Mouse (Mus musculus): ENCODE data around the gene Nrbp1.

Gene Nrbp1

GRCm38 (mm10) chr5:31273018-31273417, 32.4 kb downstream of the Nrbp1 start:
- DNase-seq, result no peak

- DNase-seq, result no peak
Observed at GRCm38 (mm10) chr5:31279245-31279988, 38.8 kb downstream of the Nrbp1 start.

GRCm38 (mm10) chr5:31288225-31288624, 47.6 kb downstream of the Nrbp1 start:
- no peak for DNase-seq

GRCm38 (mm10) chr5:31288655-31289054, 48.0 kb downstream of the Nrbp1 start:
- DNase-seq, result no peak

GRCm38 (mm10) chr5:31289626-31290230, 49.1 kb downstream of the Nrbp1 start:
- no peak for DNase-seq

- peak; percentile 97 for DNase-seq
Observed at GRCm38 (mm10) chr5:31290521-31291360, 50.1 kb downstream of the Nrbp1 start, which contains the start of gene Ift172. Gene Ift172 (minus strand): TSS chr5:31291116.

GRCm38 (mm10) chr5:31291361-31291688, 50.7 kb downstream of the Nrbp1 start:
- no peak for DNase-seq

- no peak for DNase-seq
Observed at GRCm38 (mm10) chr5:31294964-31295605, 54.4 kb downstream of the Nrbp1 start.

- DNase-seq, result peak; percentile 62
Observed at GRCm38 (mm10) chr5:31295606-31296141, 55.0 kb downstream of the Nrbp1 start, which contains the start of gene Fndc4. Gene Fndc4 (minus strand): TSS chr5:31296080.

GRCm38 (mm10) chr5:31297047-31297757, 56.5 kb downstream of the Nrbp1 start, which contains the start of gene Gckr:
Gene Gckr (plus strand): TSS chr5:31297443.
- no peak for DNase-seq

- DNase-seq, result no peak
Observed at GRCm38 (mm10) chr5:31297981-31298380, 57.3 kb downstream of the Nrbp1 start.

GRCm38 (mm10) chr5:31298486-31298885, 57.8 kb downstream of the Nrbp1 start:
- DNase-seq, result no peak

Data from right cerebral cortex, postnatal 14 days (tissue).